Mouse (Mus musculus): ENCODE results near the gene Serpinf1.

- TF ChIP-seq POLR2A (IDR thresholded peaks at IDR 0.05; ENCODE audit: borderline replicate concordance, extremely low read depth, low read depth, low read length) (no peak), CTCF (IDR thresholded peaks at IDR 0.05; ENCODE audit: insufficient read depth, low read length) (no peak)
These were observed 27.9 kb upstream of the Serpinf1 start for GRCm38 (mm10) chr11:75450304-75450908.

Measured in lung, adult 2 months (tissue).